Mouse (Mus musculus) left cerebral cortex, postnatal 36 days (tissue): ENCODE measurements at regions not wholly inside any gene's neighbourhood (a gene's known extent, or its start where the extent isn't known, plus 50 kb on each side); places are given as distances from the start of the nearest gene placed in this dataset.

ENCODE experiments used
- DNase-seq, 2 experiments: peaks; one replicate each; pipeline ENCODE4 v3.0.0; 2021 to 2022; ENCODE audit warnings: low spot score in 2 of 2, mixed read lengths in 1 of 2
- intact Hi-C: fragments of 180-260 bp; cut with DNase I; formaldehyde crosslinking; loops from one replicate; pipeline ENCODE4 v1.15.1; 2025

- DNase-seq = no peak
- intact Hi-C loops = no loop called here
These were observed 184.0 kb upstream of the Sulf2 start for GRCm38 (mm10) chr2:166339427-166339826.

GRCm38 (mm10) chr2:166338396-166339085, 183.1 kb upstream of the Sulf2 start:
- intact Hi-C loops = no loop called here
- no peak for DNase-seq

DNA sequence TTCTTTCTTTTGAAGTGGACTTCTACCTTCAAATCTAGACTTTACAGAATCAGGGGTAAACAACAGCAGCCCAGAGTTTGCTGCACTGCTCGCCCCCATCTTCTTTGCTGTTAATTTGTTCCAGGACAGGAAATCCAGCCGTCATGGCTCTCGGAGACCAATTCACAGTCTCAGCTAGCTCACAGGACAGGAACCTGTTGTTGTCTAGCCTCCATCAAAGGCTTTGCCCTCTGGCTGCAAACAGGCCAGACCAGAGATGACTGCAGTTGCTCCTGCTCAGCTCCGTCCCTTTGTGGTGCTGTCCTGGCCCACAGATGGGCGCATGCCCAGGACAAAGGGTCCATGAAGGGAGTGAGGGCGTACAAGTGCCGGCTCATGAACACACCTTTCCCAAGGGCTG, 182.2 kb upstream of the Sulf2 start:
- DNase-seq = no peak
- intact Hi-C loops = no loop called here

DNA sequence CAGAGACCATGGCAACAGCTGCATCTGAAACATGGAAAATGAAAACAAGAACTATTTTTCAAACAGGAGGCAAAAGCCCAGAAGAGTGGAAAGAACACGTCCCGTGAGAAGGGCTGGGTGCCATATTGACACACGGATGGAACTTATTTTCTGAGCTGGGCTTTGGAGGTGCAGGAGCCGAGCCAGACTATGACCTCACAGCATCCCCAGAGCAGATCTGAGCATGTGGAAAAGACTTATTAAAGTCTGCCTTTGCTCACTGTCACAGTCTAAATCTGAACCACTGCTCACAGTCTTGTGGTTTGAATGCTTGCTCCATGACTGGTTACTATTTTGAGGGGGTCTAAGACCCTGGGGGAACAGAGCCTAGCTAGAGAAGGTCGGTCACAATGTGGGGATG, 180.2 kb upstream of the Sulf2 start:
- DNase-seq = no peak
- intact Hi-C loops = no loop called here

- no peak for DNase-seq
- intact Hi-C loops = no loop called here
These were observed 179.1 kb upstream of the Sulf2 start for GRCm38 (mm10) chr2:166334559-166334958.

DNA sequence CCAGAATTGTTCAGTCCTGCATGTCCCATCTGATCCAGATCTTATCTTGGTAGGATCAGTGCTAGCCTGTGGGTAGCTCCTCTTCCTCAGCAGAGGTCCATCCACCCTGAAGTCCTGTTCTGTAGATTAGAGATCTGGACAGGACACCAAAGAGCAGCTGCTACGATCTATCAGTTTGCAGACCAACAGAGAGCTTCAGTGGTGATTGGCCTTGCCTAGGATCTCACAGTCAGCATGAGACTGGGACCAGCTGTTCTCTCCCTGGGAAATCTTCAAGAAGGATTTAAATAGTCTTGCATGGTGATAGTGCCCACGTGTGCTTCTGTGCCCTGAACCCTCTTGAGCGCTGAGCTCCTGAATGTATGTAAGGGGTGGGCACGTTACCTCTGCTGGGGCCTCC, 178.4 kb upstream of the Sulf2 start:
- intact Hi-C loops = no loop called here
- DNase-seq = no peak

GRCm38 (mm10) chr2:166332748-166333417, 177.4 kb upstream of the Sulf2 start:
- DNase-seq = no peak

GRCm38 (mm10) chr2:166331192-166331591, 175.7 kb upstream of the Sulf2 start:
- DNase-seq = no peak
- intact Hi-C loops = no loop called here

More at GRCm38 (mm10) chr2:166332748-166333417, 177.4 kb upstream of the Sulf2 start:
- intact Hi-C loops = no loop called here

- no peak for DNase-seq
- intact Hi-C loops = no loop called here
These were observed 174.9 kb upstream of the Sulf2 start for GRCm38 (mm10) chr2:166330364-166330763.

- intact Hi-C loops = no loop called here
These were observed 174.3 kb upstream of the Sulf2 start for GRCm38 (mm10) chr2:166329556-166330340.

DNA sequence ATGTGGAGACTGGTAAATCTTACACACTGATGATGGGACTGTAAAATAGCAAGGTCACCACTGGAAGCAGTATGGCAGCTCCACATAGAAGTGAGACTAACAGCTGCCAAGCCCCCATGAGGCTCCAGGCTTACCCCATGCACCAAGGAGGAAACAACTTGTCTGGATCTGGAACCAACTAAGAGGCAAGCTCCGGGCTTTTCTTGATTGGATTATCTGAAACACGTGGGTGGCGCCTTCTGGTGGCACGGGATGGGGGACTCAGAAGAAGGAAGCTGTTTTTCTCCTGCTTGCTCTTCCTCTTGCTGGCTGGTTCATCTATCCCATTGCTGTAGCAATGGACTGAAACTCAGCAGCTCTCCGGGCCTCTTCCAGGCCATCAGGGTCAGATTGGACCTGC, 171.5 kb upstream of the Sulf2 start:
- intact Hi-C loops = no loop called here
- DNase-seq = no peak

More at GRCm38 (mm10) chr2:166329556-166330340, 174.3 kb upstream of the Sulf2 start:
- no peak for DNase-seq

- intact Hi-C loops = no loop called here
- DNase-seq = no peak
These were observed 169.5 kb upstream of the Sulf2 start for GRCm38 (mm10) chr2:166324954-166325353.

DNA sequence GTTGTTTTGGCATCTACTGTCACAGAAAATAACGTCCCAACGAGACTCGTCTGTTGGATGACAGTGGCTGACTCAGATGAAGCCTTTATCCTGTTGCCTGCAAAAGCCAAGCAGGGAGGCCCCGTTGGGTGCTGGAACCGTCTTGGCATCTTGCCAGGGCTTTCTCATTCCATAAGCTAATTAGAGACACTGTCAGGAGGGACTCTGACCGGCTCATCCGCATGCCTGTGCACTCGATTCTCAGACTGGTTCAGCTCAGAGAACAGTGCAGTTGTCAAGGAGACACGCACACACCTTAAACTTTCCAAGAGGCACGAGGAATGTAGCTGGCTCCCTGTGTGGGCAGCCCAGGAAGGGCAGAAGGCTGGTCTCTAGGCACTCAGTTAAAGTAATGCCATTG, 169.0 kb upstream of the Sulf2 start:
- DNase-seq = peak in 1 of 2 experiments; percentile 24
- intact Hi-C loops = no loop called here

GRCm38 (mm10) chr2:166322668-166323043, 167.2 kb upstream of the Sulf2 start:
- DNase-seq = no peak
- intact Hi-C loops = no loop called here

GRCm38 (mm10) chr2:166321992-166322667, 166.7 kb upstream of the Sulf2 start:
- intact Hi-C loops = no loop called here

DNA sequence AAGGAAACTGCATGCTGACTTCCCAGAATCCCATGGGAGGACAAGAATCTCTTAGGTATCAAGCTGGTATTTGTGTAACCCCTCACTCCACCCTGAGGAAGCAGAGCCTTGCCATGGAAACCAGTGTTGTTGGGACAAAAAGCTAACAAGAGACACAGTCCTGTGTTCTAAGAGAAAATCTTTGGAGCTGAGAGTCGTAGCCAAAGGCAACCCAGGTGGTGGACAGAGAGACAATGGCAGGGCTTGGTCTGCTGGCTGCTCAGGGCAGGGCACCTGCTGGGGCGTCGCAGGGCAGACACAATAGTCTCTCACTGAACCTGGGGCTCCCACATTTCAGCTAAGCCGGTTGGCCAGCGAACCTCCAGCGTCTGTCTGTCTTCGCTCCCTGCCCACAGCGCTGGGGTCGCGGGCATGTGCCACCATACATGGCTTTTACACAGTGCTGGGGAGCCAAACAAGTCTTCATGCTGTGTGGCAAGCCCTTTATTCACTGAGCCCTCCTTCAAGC, 161.0 kb upstream of the Sulf2 start:
- DNase-seq = no peak
- intact Hi-C loops = no loop called here

More at GRCm38 (mm10) chr2:166321992-166322667, 166.7 kb upstream of the Sulf2 start:
- DNase-seq = no peak

GRCm38 (mm10) chr2:166310438-166310837, 155.0 kb upstream of the Sulf2 start:
- intact Hi-C loops = no loop called here
- DNase-seq = no peak

DNA sequence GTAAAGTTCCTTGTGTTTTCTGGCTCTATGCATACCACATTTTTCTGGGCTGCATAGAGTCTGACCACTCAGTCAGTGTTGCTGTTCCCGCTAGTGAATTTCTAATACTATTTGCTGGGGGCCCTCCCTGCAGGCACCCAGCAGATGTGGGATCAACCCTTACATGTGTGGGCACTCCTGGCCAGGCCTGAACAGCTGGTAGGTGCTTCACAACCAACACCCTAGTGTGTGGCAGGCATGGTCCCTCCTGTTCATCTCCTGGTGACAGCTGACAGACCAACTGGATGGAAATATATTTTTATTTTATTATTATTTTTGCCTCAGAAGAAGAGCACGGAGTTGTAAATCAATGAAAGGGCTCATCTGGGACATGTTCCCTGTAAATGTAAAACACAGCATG, 154.4 kb upstream of the Sulf2 start:
- intact Hi-C loops = no loop called here
- no peak for DNase-seq

DNA sequence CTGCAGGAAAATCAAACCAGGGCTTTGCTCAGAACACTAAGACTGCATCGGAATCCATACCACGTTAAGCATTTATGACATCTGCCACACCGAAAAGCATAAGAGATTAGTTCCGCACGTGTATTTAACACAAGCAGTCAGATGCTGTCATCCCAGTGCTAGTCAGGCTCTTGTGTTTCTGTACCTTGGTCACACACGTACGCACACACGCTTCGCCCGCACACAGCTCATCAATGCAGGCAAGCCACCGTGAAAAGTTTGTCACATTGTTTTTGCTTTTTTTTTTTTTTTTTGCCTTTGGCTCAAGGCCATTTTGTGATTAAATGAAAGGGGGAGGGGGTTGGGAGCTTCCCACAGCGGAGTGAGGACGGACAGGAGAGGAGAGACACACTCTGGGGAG, 152.1 kb upstream of the Sulf2 start:
- intact Hi-C loops = no loop called here
- DNase-seq = no peak
